In genomic region chr13:98298833-98299758, GRCm38 (mm10) we compare ENCODE assay signal across 8 mouse cellular contexts. TPM values are rescaled to one million over a fixed set of nuclear protein-coding genes. Genes with fewer than 3 reads are reported as not detected.
A peak's percentile ranks its signal among the peaks of the same experiment; 100 is the strongest.
DNase-seq lines count a peak whose midpoint lies in the region; ATAC-seq lines count a peak whose summit lies in the region.

No protein-coding gene starts in this region.

- peak overlapping the region; percentile 37 for H3K4me2 ChIP-seq in embryonic facial prominence, embryonic 13.5 days
- peak overlapping the region; percentile 24; the same call in 1 of the 2 replicates for H3K4me2 ChIP-seq in kidney, embryonic 14.5 days (replicated peaks; ENCODE audit: low read depth, low read length)
- peak overlapping the region; percentile 33; the same call in 1 of the 2 replicates for H3K4me2 ChIP-seq in limb, embryonic 15.5 days

- ATAC-seq in embryonic facial prominence, embryonic 13.5 days (ENCODE audit: insufficient number of reproducible peaks, insufficient read depth, low FRiP score, low TSS enrichment, low read depth): peak; percentile 61; the same call in 1 of the 2 replicates
- peak; percentile 83 for ATAC-seq in kidney, embryonic 14.5 days (ENCODE audit: low FRiP score, low TSS enrichment)
- ATAC-seq in limb, embryonic 15.5 days (ENCODE audit: insufficient number of reproducible peaks, low FRiP score, low TSS enrichment, low read depth): no peak

- no peaks in the 10 kb centered on the region for H3K36me3 ChIP-seq in embryonic facial prominence, embryonic 13.5 days
- no peaks in the 10 kb centered on the region for H3K36me3 ChIP-seq in kidney, embryonic 14.5 days (ENCODE audit: control insufficient read depth, insufficient read depth, low read length)
- no peaks in the 10 kb centered on the region for H3K36me3 ChIP-seq in limb, embryonic 15.5 days
- H3K36me3 ChIP-seq in splenic B cell, adult 2 months (ENCODE audit: control insufficient read depth, insufficient read depth, low read length, poor library complexity, severe bottlenecking): no peaks in the 10 kb centered on the region

- DNase-seq in A20 (ENCODE audit: low read depth, low spot score): peak; percentile 66
- DNase-seq in adrenal gland, postnatal 36 days: peak; percentile 75 to 84
- DNase-seq in heart, adult 9 months (ENCODE audit: low spot score in 2 of 2): peak; percentile 37 to 55
- DNase-seq in naive thymus-derived CD4-positive, alpha-beta T cell, adult 2 months (ENCODE audit: low read depth): peak; percentile 77
- DNase-seq in splenic B cell, adult 2 months (ENCODE audit: low read depth, low spot score): peak; percentile 81

- no peaks in the 10 kb centered on the region for H3K27me3 ChIP-seq in embryonic facial prominence, embryonic 13.5 days
- H3K27me3 ChIP-seq in kidney, embryonic 14.5 days (ENCODE audit: control insufficient read depth, insufficient read depth, low read length): no peaks in the 10 kb centered on the region
- H3K27me3 ChIP-seq in limb, embryonic 15.5 days: no peaks in the 10 kb centered on the region
- H3K27me3 ChIP-seq in splenic B cell, adult 2 months (ENCODE audit: control insufficient read depth, insufficient read depth, low read length, poor library complexity, severe bottlenecking): no peaks in the 10 kb centered on the region

- no peaks in the 10 kb centered on the region for H3K9me3 ChIP-seq in embryonic facial prominence, embryonic 13.5 days
- H3K9me3 ChIP-seq in kidney, embryonic 14.5 days (ENCODE audit: control insufficient read depth, low read length): no peaks in the 10 kb centered on the region
- H3K9me3 ChIP-seq in limb, embryonic 15.5 days: no peaks in the 10 kb centered on the region

- H3K27ac ChIP-seq in embryonic facial prominence, embryonic 13.5 days: no peak overlapping the region
- no peak overlapping the region for H3K27ac ChIP-seq in kidney, embryonic 14.5 days (ENCODE audit: low read depth, low read length)
- H3K27ac ChIP-seq in limb, embryonic 15.5 days: no peak overlapping the region

- 56% methylated on average over 21 of the region's 21 CpGs for WGBS in embryonic facial prominence, embryonic 13.5 days
- 54% methylated on average over 21 of the region's 21 CpGs for WGBS in kidney, embryonic 14.5 days
- WGBS in limb, embryonic 15.5 days: 50% methylated on average over 21 of the region's 21 CpGs

- no peaks in the 10 kb centered on the region for H3K4me1 ChIP-seq in embryonic facial prominence, embryonic 13.5 days
- no peaks in the 10 kb centered on the region for H3K4me1 ChIP-seq in kidney, embryonic 14.5 days (ENCODE audit: control insufficient read depth, insufficient read depth, low read length)
- H3K4me1 ChIP-seq in limb, embryonic 15.5 days: peaks cover 7% of the 10 kb centered on the region; the same call in 1 of the 2 replicates

- no peak overlapping the region; the same call in 1 of the 2 replicates for H3K9ac ChIP-seq in embryonic facial prominence, embryonic 13.5 days
- H3K9ac ChIP-seq in kidney, embryonic 14.5 days (ENCODE audit: low read depth, low read length): no peak overlapping the region
- no peak overlapping the region for H3K9ac ChIP-seq in limb, embryonic 15.5 days

- H3K4me3 ChIP-seq in embryonic facial prominence, embryonic 13.5 days: no peak overlapping the region
- H3K4me3 ChIP-seq in kidney, embryonic 14.5 days (ENCODE audit: low read length): no peak overlapping the region
- no peak overlapping the region for H3K4me3 ChIP-seq in limb, embryonic 15.5 days

RNA-seq across cellular contexts. Expression of gene Btf3, which starts 17.7 kb away (rescaled TPM):
- total RNA-seq in adrenal gland, postnatal 36 days (2021): 100 to 1,000 TPM; 378 to 399 TPM
- polyA plus RNA-seq in embryonic facial prominence, embryonic 13.5 days (2015; fragmentation: Nextera tagmentation; extraction: Ambion mirVana): 725 and 786 TPM in 2 replicates
- polyA plus RNA-seq in kidney, embryonic 14.5 days (2014; fragmentation: Nextera tagmentation; extraction: Ambion mirVana): 811 and 923 TPM in 2 replicates
- 590 and 660 TPM in 2 replicates for polyA plus RNA-seq in limb, embryonic 15.5 days (2015; fragmentation: Nextera tagmentation; extraction: Ambion mirVana)

RNA-seq across cellular contexts. Expression of gene Gm21976, which starts 19.4 kb away (rescaled TPM):
- total RNA-seq in adrenal gland, postnatal 36 days (2021): not detected
- not detected in 2 replicates for polyA plus RNA-seq in embryonic facial prominence, embryonic 13.5 days (2015; fragmentation: Nextera tagmentation; extraction: Ambion mirVana)
- not detected in 2 replicates for polyA plus RNA-seq in kidney, embryonic 14.5 days (2014; fragmentation: Nextera tagmentation; extraction: Ambion mirVana)
- not detected in 2 replicates for polyA plus RNA-seq in limb, embryonic 15.5 days (2015; fragmentation: Nextera tagmentation; extraction: Ambion mirVana)

RNA-seq across cellular contexts. Expression of gene Ankra2, which starts 36.2 kb away (rescaled TPM):
- 10 to 100 TPM; 21.5 to 25.0 TPM for total RNA-seq in adrenal gland, postnatal 36 days (2021)
- 24.5 and 24.9 TPM in 2 replicates for polyA plus RNA-seq in embryonic facial prominence, embryonic 13.5 days (2015; fragmentation: Nextera tagmentation; extraction: Ambion mirVana)
- 18.7 and 21.4 TPM in 2 replicates for polyA plus RNA-seq in kidney, embryonic 14.5 days (2014; fragmentation: Nextera tagmentation; extraction: Ambion mirVana)
- polyA plus RNA-seq in limb, embryonic 15.5 days (2015; fragmentation: Nextera tagmentation; extraction: Ambion mirVana): 23.3 and 25.3 TPM in 2 replicates

RNA-seq across cellular contexts. Expression of gene Utp15, which starts 36.3 kb away (rescaled TPM):
- 10 to 100 TPM; 18.0 to 20.1 TPM for total RNA-seq in adrenal gland, postnatal 36 days (2021)
- polyA plus RNA-seq in embryonic facial prominence, embryonic 13.5 days (2015; fragmentation: Nextera tagmentation; extraction: Ambion mirVana): 31.1 and 36.6 TPM in 2 replicates
- 21.6 and 42.2 TPM in 2 replicates for polyA plus RNA-seq in kidney, embryonic 14.5 days (2014; fragmentation: Nextera tagmentation; extraction: Ambion mirVana)
- 26.4 and 26.9 TPM in 2 replicates for polyA plus RNA-seq in limb, embryonic 15.5 days (2015; fragmentation: Nextera tagmentation; extraction: Ambion mirVana)

RNA-seq across cellular contexts. Expression of gene Foxd1, which starts 54.9 kb away (rescaled TPM):
- 1 to 10 TPM in 1 of 2 experiments, under 1 TPM in 1; 0.69 to 1.0 TPM for total RNA-seq in adrenal gland, postnatal 36 days (2021)
- 3.5 and 3.9 TPM in 2 replicates for polyA plus RNA-seq in embryonic facial prominence, embryonic 13.5 days (2015; fragmentation: Nextera tagmentation; extraction: Ambion mirVana)
- polyA plus RNA-seq in kidney, embryonic 14.5 days (2014; fragmentation: Nextera tagmentation; extraction: Ambion mirVana): 8.5 and 12.8 TPM in 2 replicates
- polyA plus RNA-seq in limb, embryonic 15.5 days (2015; fragmentation: Nextera tagmentation; extraction: Ambion mirVana): 0.29 TPM in 2 replicates
